Comparison of ENCODE assay signal across 9 mouse cellular contexts in the genomic region with DNA sequence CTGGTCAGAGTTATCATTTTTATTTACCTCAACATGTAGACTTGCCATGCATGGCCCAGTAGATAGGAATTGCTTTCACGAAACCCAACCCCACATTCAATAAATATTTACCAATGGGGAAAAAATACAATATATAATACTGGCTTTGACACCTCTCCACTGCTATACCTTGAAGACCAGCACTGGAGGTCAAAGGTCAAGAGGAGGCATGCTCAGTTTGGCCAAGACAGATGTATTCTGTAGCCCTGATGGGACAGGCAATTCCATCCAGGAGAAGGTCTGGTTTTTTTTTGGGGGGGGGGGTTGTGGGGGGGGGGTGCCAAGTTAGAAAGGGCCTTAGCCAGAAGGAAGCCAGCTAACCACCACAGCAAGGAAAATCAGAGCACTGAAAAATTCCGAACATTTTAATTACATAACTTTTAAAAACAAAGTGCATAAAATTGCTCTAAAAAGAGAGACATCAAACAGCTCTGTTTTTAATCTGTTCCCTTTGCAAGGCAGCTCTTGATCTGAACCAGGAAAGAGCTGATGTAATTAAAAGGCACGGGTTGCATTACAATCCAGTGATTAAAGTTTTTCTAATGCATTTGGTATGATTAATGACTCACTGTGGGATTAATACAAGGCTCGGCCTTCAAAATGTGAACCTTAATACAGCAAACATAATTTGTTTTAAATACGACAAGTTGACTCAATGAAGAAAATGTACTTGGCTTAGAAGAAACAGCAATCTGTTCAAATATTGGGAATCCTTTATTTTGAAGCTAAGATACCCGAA.
DNase-seq lines count a peak whose midpoint lies in the region; ATAC-seq and TF ChIP-seq lines count a peak whose summit lies in the region.
"Had no signal": no experiment of that assay in that cellular context is flagged by ENCODE, and none has a peak within 500 bp of the region (broad histone marks: within the 10 kb centered on the region; RNA-seq: fewer than 3 reads in every experiment).

No protein-coding gene starts in this region.

- ATAC-seq in heart, embryonic 14.5 days (ENCODE audit: insufficient number of reproducible peaks, insufficient read depth, low FRiP score, low read depth) = no peak
- ATAC-seq in embryonic facial prominence, embryonic 14.5 days (ENCODE audit: low read depth) = 0 out of 2 replicates have a peak, but pooled peaks have one; percentile 7
- ATAC-seq in stomach, embryonic 14.5 days (ENCODE audit: insufficient number of reproducible peaks, insufficient read depth, low FRiP score, low read depth) = no peak

- H3K36me3 ChIP-seq in heart, embryonic 14.5 days (ENCODE audit: control insufficient read depth, insufficient read depth, low read length) = peaks cover 39% of the 10 kb centered on the region
- H3K36me3 ChIP-seq in embryonic facial prominence, embryonic 14.5 days (ENCODE audit: control insufficient read depth, insufficient read depth, low read length) = peaks cover 28% of the 10 kb centered on the region
- H3K36me3 ChIP-seq in stomach, embryonic 14.5 days (ENCODE audit: control insufficient read depth, insufficient read depth, low read length) = peaks cover 19% of the 10 kb centered on the region; the same call in 1 of the 2 replicates

- intact Hi-C loops in heart, postnatal 14 days (cut with DNase I) = no loop called here
- intact Hi-C loops in left cerebral cortex, adult 2 months (cut with DNase I) = no loop called here

- no peaks in the 10 kb centered on the region for H3K27me3 ChIP-seq in heart, embryonic 14.5 days (ENCODE audit: control insufficient read depth, insufficient read depth, low read length)
- no peaks in the 10 kb centered on the region for H3K27me3 ChIP-seq in embryonic facial prominence, embryonic 14.5 days (replicated peaks; ENCODE audit: control insufficient read depth, insufficient read depth, low read length)
- no peaks in the 10 kb centered on the region for H3K27me3 ChIP-seq in stomach, embryonic 14.5 days (ENCODE audit: control insufficient read depth, insufficient read depth, low read length)

- peaks cover 18 to 46% of the 10 kb centered on the region in 2 experiments for H3K4me1 ChIP-seq in heart, embryonic 14.5 days (ENCODE audit: control insufficient read depth in 2 of 2, insufficient read depth in 2 of 2, low read length in 2 of 2)
- peaks cover 46% of the 10 kb centered on the region for H3K4me1 ChIP-seq in embryonic facial prominence, embryonic 14.5 days (ENCODE audit: control insufficient read depth, insufficient read depth, low read length)
- peaks cover 38% of the 10 kb centered on the region for H3K4me1 ChIP-seq in stomach, embryonic 14.5 days (ENCODE audit: control insufficient read depth, insufficient read depth, low read length)

- H3K27ac ChIP-seq in heart, embryonic 14.5 days (replicated peaks in 1 of 2; ENCODE audit: control insufficient read depth in 1 of 2, insufficient read depth in 1 of 2, low read depth in 2 of 2, low read length in 2 of 2) = peak overlapping the region; percentile 37 to 76; a peak in 3 of 4 replicates
- H3K27ac ChIP-seq in left cerebral cortex, adult 2 months = peak overlapping the region; percentile 74
- peak overlapping the region; percentile 83 for H3K27ac ChIP-seq in embryonic facial prominence, embryonic 14.5 days (replicated peaks; ENCODE audit: low read depth, low read length)
- peak overlapping the region; percentile 73 for H3K27ac ChIP-seq in stomach, embryonic 14.5 days (ENCODE audit: low read length)

- H3K9ac ChIP-seq in heart, embryonic 14.5 days (ENCODE audit: low read length) = no peak overlapping the region
- no peak overlapping the region for H3K9ac ChIP-seq in embryonic facial prominence, embryonic 14.5 days (ENCODE audit: low read depth, low read length)
- H3K9ac ChIP-seq in stomach, embryonic 14.5 days (replicated peaks; ENCODE audit: low read depth, low read length) = no peak overlapping the region
- H3K9ac ChIP-seq: forebrain, postnatal 0 days had no signal

- no peaks in the 10 kb centered on the region for H3K9me3 ChIP-seq in heart, embryonic 14.5 days (ENCODE audit: control insufficient read depth, low read length)
- H3K9me3 ChIP-seq in embryonic facial prominence, embryonic 14.5 days (ENCODE audit: control insufficient read depth, low read length) = no peaks in the 10 kb centered on the region
- H3K9me3 ChIP-seq in stomach, embryonic 14.5 days (ENCODE audit: control insufficient read depth, low read depth, low read length) = no peaks in the 10 kb centered on the region

- H3K4me3 ChIP-seq in heart, embryonic 14.5 days (ENCODE audit: control insufficient read depth in 1 of 2, insufficient read depth in 1 of 2, low read depth in 1 of 2, low read length in 2 of 2) = no peak overlapping the region
- no peak overlapping the region for H3K4me3 ChIP-seq in left cerebral cortex, adult 2 months
- H3K4me3 ChIP-seq in embryonic facial prominence, embryonic 14.5 days (ENCODE audit: low read depth, low read length) = no peak overlapping the region
- no peak overlapping the region for H3K4me3 ChIP-seq in stomach, embryonic 14.5 days (ENCODE audit: low read depth, low read length)

- no peak overlapping the region for H3K4me2 ChIP-seq in heart, embryonic 14.5 days (ENCODE audit: low read length)
- H3K4me2 ChIP-seq in embryonic facial prominence, embryonic 14.5 days (ENCODE audit: low read depth, low read length) = no peak overlapping the region
- no peak overlapping the region for H3K4me2 ChIP-seq in stomach, embryonic 14.5 days (replicated peaks; ENCODE audit: low read depth, low read length)
- H3K4me2 ChIP-seq: liver, embryonic 11.5 days had no signal

- no peak for DNase-seq in heart, postnatal 14 days
- DNase-seq in left cerebral cortex, adult 2 months (ENCODE audit: extremely low spot score in 1 of 2, low spot score in 2 of 2) = no peak
- DNase-seq in left cerebral cortex, adult 18-20 months (ENCODE audit: low spot score in 2 of 2) = no peak
- peak; percentile 41 for DNase-seq in embryonic facial prominence, embryonic 14.5 days (ENCODE audit: low spot score)
- no peak for DNase-seq in urinary bladder, postnatal 14 days (ENCODE audit: low spot score)
- DNase-seq: forebrain, postnatal 0 days had no signal

- no peak for TF ChIP-seq CTCF in left cerebral cortex, adult 2 months (IDR thresholded peaks at IDR 0.05)

- WGBS in heart, embryonic 14.5 days = 78% methylated on average over 6 of the region's 6 CpGs
- 43% methylated on average over 6 of the region's 6 CpGs for WGBS in embryonic facial prominence, embryonic 14.5 days
- WGBS in stomach, embryonic 14.5 days = 27% methylated on average over 6 of the region's 6 CpGs
